Mouse (Mus musculus) liver, embryonic 11.5 days (tissue): ENCODE measurements around the gene Cox6a2. TPM values are rescaled to one million over a fixed set of nuclear protein-coding genes. Genes with fewer than 3 reads are reported as not detected.

Experiments
- ATAC-seq: fragments of 200-750 bp; cut with Nextera tagmentation; replicated peaks from 2 replicates; pipeline ENCODE4 v1.8.0; 2017; ENCODE audit warnings: moderate number of reproducible peaks, mild to moderate bottlenecking, moderate TSS enrichment, moderate library complexity; ENCODE audit not compliant: low FRiP score
- DNase-seq: peaks from one replicate; pipeline ENCODE4 v3.0.0-alpha.2; 2017; ENCODE audit warnings: low spot score
- H3K27ac ChIP-seq: fragments of 300-500 bp; sonication (generic); 2 replicates; pipeline ENCODE4 v1.5.1; 2014; ENCODE audit warnings: mild to moderate bottlenecking, low read depth, low read length, control low read depth
- H3K27me3 ChIP-seq: fragments of 300-500 bp; sonication (generic); replicated peaks from 2 replicates; pipeline ENCODE4 v1.6.1; 2014; ENCODE audit warnings: low read length, mixed read lengths; ENCODE audit not compliant: control insufficient read depth, insufficient read depth
- H3K36me3 ChIP-seq: fragments of 300-500 bp; sonication (generic); 2 replicates; pipeline ENCODE4 v1.6.1; 2014; ENCODE audit warnings: mild to moderate bottlenecking, low read length, moderate library complexity, mixed read lengths; ENCODE audit not compliant: control insufficient read depth, insufficient read depth
- H3K4me1 ChIP-seq: fragments of 300-500 bp; sonication (generic); replicated peaks from 2 replicates; pipeline ENCODE4 v1.6.1; 2014; ENCODE audit warnings: low read length, mixed read lengths; ENCODE audit not compliant: control insufficient read depth, insufficient read depth
- H3K4me2 ChIP-seq: fragments of 300-500 bp; sonication (generic); 2 replicates; pipeline ENCODE4 v1.6.1; 2014; ENCODE audit warnings: mild to moderate bottlenecking, control low read depth, moderate library complexity
- H3K4me3 ChIP-seq: fragments of 300-500 bp; sonication (generic); 2 replicates; pipeline ENCODE4 v1.5.1; 2014; ENCODE audit warnings: low read depth, low read length, control low read depth
- H3K9ac ChIP-seq: fragments of 300-500 bp; sonication (generic); 2 replicates; pipeline ENCODE4 v1.6.1; 2014; ENCODE audit warnings: low read depth, low read length, control low read depth
- H3K9me3 ChIP-seq: fragments of 300-500 bp; sonication (generic); 2 replicates; pipeline ENCODE4 v1.6.1; 2016; ENCODE audit warnings: low read length, inconsistent platforms, mixed read lengths; ENCODE audit not compliant: control insufficient read depth
- WGBS: fragments of 180-500 bp; shearing (Covaris S2); extraction: QIAGEN DNeasy Blood & Tissue Kit; methylation state at CpG from one replicate; pipeline ENCODE4 v1.1.7; 2014; 5-methylcytosine and 5-hydroxymethylcytosine counted together
- polyA plus RNA-seq: library from polyadenylated mRNA; unstranded; fragments of >200 nt; fragmentation: Nextera tagmentation; extraction: Ambion mirVana; gene quantifications from 2 replicates; pipeline ENCODE4 v1.2.1, GENCODE M21; 2014

The Cox6a2 gene
- polyA plus RNA-seq, 1 experiment from 2014 or later: 6.3 TPM

DNA sequence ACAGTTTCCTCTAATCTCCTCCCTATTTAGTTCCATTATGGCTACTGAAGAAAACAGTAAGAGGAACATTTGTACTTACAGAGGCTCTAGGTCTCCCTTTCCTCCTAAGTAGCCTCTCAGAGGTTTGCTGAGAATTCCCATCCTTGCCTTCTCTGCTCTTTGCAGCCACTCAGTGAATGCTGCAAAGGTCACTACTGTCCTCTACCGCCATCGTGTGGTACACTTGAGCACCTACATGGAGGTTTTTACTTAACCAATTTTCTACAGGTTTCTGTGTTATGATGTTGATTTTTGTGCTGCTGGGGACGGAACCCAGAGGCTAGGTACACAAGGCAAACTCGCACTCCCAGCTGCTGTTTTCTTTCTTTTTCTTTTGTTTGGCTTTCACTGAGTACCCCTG, 2.0 kb upstream of the Cox6a2 start:
- 4% methylated on average over 4 of the region's 4 CpGs for WGBS
- H3K4me3 ChIP-seq: no peak overlapping the region
- ATAC-seq: no peak

DNA sequence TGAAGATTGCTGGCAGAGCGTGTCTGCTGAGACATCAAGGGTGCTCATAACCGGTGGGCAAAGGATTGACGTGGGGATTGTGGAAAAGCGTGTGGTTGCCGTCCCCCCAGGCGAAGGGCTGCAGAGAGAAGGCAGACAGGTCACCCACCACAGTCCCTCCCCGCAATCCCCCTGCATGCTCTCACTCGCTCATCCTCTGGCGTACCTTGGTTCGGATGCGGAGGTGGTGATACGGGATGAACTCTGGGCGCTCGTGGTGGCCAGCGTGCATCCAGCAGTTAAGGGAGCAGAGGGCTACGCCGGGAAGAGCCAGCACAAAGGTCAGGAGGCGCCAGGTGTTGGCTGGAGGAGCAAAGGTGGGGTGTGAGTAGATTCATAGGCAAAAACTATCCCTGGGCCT, 492 bp downstream of the Cox6a2 start:
- no peak for DNase-seq
- no peak overlapping the region for H3K4me3 ChIP-seq
- H3K4me1 ChIP-seq: no peaks in the 10 kb centered on the region
- no peak overlapping the region for H3K27ac ChIP-seq
- H3K36me3 ChIP-seq: no peaks in the 10 kb centered on the region
- WGBS: 81% methylated on average over 18 of the region's 18 CpGs
- H3K9me3 ChIP-seq: no peaks in the 10 kb centered on the region
- H3K27me3 ChIP-seq: no peaks in the 10 kb centered on the region
- no peak overlapping the region for H3K4me2 ChIP-seq
- ATAC-seq: no peak
- H3K9ac ChIP-seq: no peak overlapping the region

More for the DNA sequence above, 2.0 kb upstream of the Cox6a2 start:
- H3K4me1 ChIP-seq: no peaks in the 10 kb centered on the region
- no peaks in the 10 kb centered on the region for H3K9me3 ChIP-seq
- DNase-seq: no peak
- no peaks in the 10 kb centered on the region for H3K36me3 ChIP-seq
- H3K27me3 ChIP-seq: no peaks in the 10 kb centered on the region
- H3K27ac ChIP-seq: no peak overlapping the region
- H3K4me2 ChIP-seq: no peak overlapping the region
- no peak overlapping the region for H3K9ac ChIP-seq

DNA sequence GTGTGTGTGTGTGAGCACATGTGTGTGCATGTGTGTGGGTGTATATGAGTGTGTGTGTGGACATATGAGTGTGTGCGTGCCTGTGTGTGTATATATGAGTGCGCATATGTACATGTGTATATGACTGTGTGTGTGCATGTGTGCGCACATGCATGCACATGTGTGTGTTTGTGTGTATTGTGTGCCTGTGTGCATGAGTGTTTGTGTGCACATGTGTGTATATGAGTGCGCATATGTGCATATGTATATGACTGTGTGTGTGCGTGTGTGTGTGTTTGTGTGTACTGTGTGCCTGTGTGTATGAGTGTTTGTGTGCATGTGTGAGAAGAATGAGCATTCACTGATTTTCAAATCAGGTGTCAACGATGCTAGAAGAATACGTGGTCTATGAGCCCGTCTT, 2.0 kb downstream of the Cox6a2 start:
- no peak overlapping the region for H3K4me2 ChIP-seq
- ATAC-seq (no peak), DNase-seq (no peak)
- H3K4me1 ChIP-seq: no peaks in the 10 kb centered on the region
- no peaks in the 10 kb centered on the region for H3K36me3 ChIP-seq
- H3K27ac ChIP-seq: no peak overlapping the region
- no peak overlapping the region for H3K4me3 ChIP-seq
- no peaks in the 10 kb centered on the region for H3K27me3 ChIP-seq
- no peaks in the 10 kb centered on the region for H3K9me3 ChIP-seq
- 86% methylated on average over 8 of the region's 8 CpGs for WGBS
- H3K9ac ChIP-seq: no peak overlapping the region

DNA sequence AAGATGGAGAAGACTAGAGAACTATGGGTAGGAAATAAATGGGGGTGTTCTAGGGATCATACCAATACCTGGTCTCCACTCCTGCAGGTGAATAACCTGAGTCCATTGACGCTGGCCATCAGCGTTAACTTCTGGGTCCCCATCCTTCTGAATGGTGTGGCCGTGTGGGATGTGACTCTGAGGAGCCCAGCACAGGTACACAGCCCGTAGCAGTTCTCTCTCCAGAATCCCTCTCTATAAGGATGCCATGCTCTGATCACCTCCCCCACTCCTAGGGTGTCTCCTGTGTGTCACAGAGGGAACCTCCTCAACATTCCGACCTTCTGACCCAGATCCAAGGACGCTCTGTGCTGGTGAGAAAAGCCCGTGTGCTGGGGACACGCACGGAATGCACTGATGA, 3.1 kb downstream of the Cox6a2 start:
- no peak overlapping the region for H3K4me2 ChIP-seq
- no peak for ATAC-seq
- no peaks in the 10 kb centered on the region for H3K27me3 ChIP-seq
- no peak overlapping the region for H3K27ac ChIP-seq
- no peak overlapping the region for H3K9ac ChIP-seq
- peak; percentile 17 for DNase-seq
- no peak overlapping the region for H3K4me3 ChIP-seq
- 83% methylated on average over 9 of the region's 9 CpGs for WGBS
- H3K9me3 ChIP-seq: no peaks in the 10 kb centered on the region
- H3K4me1 ChIP-seq: no peaks in the 10 kb centered on the region
- H3K36me3 ChIP-seq: no peaks in the 10 kb centered on the region

DNA sequence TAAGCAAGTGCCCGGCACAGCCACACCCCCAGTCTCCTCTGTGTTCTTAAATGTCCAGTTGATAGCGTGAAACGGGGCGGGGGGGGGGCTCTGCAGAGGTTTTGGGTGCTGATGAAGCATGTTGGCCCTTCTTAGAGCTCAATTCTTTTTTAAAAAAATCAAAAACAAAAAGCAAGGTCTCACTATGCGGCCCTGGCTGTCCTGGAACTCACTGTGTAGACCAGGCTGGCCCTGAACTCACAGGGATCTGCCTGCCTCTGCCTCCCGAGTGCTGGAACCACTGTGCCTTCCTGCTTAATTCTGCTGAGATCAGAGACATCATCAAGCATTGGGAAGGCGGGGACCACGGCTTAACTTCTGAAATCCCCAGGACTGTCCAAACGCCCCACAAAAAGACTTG, 4.6 kb downstream of the Cox6a2 start:
- Histone ChIP-seq H3K4me1 (no peaks in the 10 kb centered on the region), H3K36me3 (no peaks in the 10 kb centered on the region), H3K4me2 (no peak overlapping the region), H3K9me3 (no peaks in the 10 kb centered on the region), H3K9ac (no peak overlapping the region), H3K27ac (no peak overlapping the region), H3K27me3 (no peaks in the 10 kb centered on the region), H3K4me3 (no peak overlapping the region)
- ATAC-seq (no peak), DNase-seq (no peak)
- 81% methylated on average over 9 of the region's 9 CpGs for WGBS

- Histone ChIP-seq H3K36me3 (no peaks in the 10 kb centered on the region), H3K27me3 (no peaks in the 10 kb centered on the region), H3K4me3 (no peak overlapping the region), H3K9me3 (no peaks in the 10 kb centered on the region), H3K4me1 (no peaks in the 10 kb centered on the region), H3K4me2 (no peak overlapping the region), H3K9ac (no peak overlapping the region), H3K27ac (no peak overlapping the region)
- WGBS: 82% methylated on average over 10 of the region's 10 CpGs
- DNase-seq (no peak), ATAC-seq (no peak)
Observed at GRCm38 (mm10) chr7:128181691-128182090, 24.5 kb downstream of the Cox6a2 start.

DNA sequence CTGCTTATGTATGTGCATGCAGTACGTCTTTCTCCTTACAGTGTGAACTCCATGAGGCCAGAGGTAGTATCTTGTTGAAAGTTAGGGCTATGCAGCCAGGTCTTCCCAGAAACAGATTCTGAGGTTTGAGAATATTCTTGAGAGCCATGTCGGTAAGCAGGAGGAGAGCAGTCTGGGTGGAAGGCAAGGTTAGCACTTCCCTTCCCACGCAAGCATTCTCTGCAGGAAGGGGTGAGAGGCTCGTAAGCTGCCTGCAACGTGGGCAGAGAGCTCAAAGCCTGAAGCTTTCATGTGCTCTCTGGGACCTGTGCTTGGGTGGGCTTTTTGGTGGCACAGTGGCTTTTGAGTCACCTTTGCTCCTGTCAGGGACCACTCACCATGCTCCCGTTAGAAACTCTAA, 25.6 kb downstream of the Cox6a2 start:
- no peak overlapping the region for H3K9ac ChIP-seq
- DNase-seq: no peak
- no peak overlapping the region for H3K4me3 ChIP-seq
- WGBS: 57% methylated on average over 6 of the region's 6 CpGs
- no peak for ATAC-seq
- H3K27ac ChIP-seq: no peak overlapping the region
- H3K4me2 ChIP-seq: no peak overlapping the region
- H3K9me3 ChIP-seq: no peaks in the 10 kb centered on the region
- no peaks in the 10 kb centered on the region for H3K4me1 ChIP-seq
- no peaks in the 10 kb centered on the region for H3K27me3 ChIP-seq
- no peaks in the 10 kb centered on the region for H3K36me3 ChIP-seq

DNA sequence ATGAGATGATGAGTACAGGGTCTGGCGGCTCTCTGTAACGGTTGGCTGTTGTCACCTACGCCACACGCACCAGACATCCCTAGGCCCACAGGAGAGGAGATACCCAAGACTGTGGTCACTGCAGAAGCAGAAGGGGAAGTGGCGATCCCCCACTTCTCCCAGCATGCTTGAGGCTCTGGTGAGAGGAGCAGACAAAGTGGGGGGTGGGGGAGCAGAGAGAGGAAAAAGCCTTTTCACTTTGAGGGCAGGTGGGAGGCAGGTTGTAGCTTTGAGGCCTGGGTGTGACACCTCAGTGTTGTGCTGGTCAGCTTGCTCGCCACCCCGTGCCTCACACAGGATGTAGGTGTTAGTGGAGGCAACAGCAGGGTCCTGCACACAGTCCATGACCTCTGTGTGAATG, 26.1 kb downstream of the Cox6a2 start:
- 40% methylated on average over 7 of the region's 7 CpGs for WGBS
- H3K27ac ChIP-seq: no peak overlapping the region

DNA sequence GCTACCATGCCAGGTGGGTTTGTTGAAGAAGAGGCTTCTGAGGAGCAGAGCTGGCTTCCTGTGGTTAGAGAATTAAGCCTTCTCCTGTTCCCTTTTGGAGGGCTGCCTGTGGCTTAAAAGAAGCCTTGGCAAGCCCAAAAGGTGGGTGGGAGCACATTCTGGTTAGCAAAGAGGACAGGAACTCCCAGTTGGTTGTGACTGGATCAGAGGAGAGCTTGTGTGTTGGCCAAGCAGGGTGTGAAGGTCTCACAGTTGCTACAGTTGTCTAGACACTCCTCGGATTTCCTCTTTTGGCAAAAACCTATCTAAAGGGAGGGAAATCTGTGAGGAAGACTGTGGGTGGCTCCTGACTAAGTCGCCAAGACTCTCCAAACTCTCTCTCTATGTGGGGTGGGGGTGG, 27.8 kb downstream of the Cox6a2 start:
- Histone ChIP-seq H3K4me1 (no peaks in the 10 kb centered on the region), H3K27ac (no peak overlapping the region), H3K9me3 (no peaks in the 10 kb centered on the region), H3K4me3 (no peak overlapping the region), H3K4me2 (no peak overlapping the region), H3K36me3 (no peaks in the 10 kb centered on the region), H3K27me3 (no peaks in the 10 kb centered on the region), H3K9ac (no peak overlapping the region)
- DNase-seq (no peak), ATAC-seq (no peak)
- 46% methylated on average over 2 of the region's 2 CpGs for WGBS

More for the DNA sequence above, 26.1 kb downstream of the Cox6a2 start:
- Histone ChIP-seq H3K27me3 (no peaks in the 10 kb centered on the region), H3K9me3 (no peaks in the 10 kb centered on the region), H3K9ac (no peak overlapping the region), H3K4me2 (no peak overlapping the region), H3K36me3 (no peaks in the 10 kb centered on the region), H3K4me3 (no peak overlapping the region), H3K4me1 (no peaks in the 10 kb centered on the region)
- ATAC-seq (no peak), DNase-seq (no peak)
